Mouse (Mus musculus) lung, postnatal 4 days (tissue): Measurements from ENCODE around the gene Cdc42bpg.

Experiments used
- DNase-seq, 2 experiments: peaks; one replicate each; pipeline ENCODE4 v3.0.0; 2021

The Cdc42bpg gene

DNA sequence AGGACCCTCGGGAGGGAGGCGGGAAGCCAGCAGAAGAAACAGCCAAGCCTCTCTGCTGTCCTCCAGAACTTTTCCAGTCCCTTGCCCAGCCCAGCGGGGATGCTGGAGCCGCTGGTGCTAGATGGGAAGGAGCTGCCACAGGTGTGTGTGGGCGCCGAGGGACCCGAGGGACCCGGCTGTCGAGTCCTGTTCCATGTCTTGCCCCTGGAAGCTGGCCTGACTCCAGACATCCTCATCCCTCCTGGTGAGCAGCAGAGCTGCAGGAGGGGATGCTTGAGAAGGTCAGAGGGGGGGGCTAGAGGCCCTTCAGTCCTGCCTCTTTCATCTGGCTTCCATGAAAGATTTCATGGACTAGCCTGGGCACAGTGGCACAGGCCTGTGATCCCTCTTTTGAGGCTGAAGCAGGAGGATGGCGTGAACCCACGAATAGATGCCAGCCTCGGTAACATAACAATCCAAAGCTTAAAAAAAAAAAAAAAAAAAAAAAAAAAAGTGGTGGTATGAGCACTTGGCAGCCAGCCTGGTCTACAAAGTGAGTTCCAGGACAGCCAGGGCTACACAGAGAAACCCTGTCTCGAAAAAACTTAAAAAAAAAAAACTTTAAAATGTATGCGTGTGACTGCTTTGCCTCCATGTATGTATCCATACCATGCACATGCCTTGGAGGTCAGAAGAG, 45.3 kb downstream of the Cdc42bpg start:
- DNase-seq = peak in 1 of 2 experiments; percentile 21

DNA sequence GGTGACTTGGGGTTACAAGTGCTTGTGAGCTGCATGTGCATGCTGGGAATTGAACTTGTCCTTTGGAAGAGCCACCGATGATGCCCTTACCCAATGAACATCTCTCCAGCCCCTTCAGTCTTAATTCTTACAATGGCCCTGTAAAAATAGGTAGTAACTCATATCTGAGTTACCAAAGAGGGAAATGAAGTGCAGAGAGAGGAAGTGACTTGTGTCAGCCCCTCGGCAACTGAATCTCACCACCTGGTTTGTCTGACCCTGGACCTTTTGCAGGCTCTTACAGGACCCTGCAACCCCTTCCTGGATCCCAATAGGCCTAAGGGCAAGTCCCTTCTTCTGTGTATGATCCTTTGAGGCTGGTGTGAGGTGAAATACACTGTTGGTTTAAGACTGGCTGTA, 45.9 kb downstream of the Cdc42bpg start:
- no peak for DNase-seq

DNA sequence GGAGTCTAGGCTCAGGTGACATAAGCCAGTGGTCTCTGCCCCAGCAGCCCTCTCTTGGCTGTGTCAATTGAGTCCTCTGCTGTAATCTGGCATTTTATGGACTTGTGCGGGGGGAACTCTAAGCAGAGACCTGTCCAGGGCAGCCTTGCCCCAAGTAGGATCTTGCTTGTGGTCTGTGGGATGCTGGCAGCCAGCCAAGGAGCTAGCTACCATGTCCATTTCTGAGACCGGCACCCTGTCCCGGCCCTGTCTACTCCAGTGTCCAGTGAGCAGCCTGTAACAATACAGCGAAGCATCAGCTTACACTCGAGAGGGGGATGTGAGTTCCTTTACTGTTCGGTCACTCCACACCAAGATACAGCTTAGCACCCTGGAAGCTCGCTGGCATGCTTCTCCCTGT, 47.8 kb downstream of the Cdc42bpg start:
- DNase-seq = peak in 1 of 2 experiments; percentile 20

DNA sequence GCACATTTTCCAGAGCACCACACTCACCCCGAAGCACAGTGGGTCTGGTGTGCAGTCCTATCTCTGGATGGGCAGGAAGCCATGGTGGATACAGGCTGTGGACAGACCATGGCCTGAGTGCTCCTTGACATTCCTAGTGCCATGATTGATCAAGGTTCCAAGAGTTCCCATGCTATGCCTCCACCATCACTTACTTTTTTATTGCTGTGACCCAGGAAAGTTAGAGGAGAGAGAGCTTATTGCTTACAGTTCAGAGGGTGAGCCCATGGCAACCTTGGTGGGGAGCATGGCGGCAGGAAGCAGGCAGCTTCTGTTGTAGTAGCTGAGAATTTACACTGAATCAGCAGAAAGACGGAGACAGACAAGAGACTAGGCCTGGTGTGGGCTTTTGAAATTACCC, 55.0 kb downstream of the Cdc42bpg start:
- DNase-seq = peak in 1 of 2 experiments; percentile 16

DNA sequence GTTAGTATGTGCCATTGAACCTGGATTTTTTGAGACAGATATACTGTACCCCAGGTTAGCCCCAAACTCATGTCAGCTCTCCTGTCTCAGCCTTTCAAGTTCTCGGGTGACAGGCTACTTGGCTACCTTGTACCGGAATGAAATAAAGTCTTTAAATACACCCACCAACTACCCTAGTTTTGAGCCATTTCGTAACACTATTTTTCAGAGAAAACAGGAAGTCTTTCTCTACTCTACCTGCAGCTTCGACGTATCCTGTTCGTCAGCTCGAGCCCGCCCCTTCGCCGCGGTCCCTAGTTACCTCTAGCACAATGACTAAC, 56.8 kb downstream of the Cdc42bpg start:
- DNase-seq = peak in 1 of 2 experiments; percentile 99

DNA sequence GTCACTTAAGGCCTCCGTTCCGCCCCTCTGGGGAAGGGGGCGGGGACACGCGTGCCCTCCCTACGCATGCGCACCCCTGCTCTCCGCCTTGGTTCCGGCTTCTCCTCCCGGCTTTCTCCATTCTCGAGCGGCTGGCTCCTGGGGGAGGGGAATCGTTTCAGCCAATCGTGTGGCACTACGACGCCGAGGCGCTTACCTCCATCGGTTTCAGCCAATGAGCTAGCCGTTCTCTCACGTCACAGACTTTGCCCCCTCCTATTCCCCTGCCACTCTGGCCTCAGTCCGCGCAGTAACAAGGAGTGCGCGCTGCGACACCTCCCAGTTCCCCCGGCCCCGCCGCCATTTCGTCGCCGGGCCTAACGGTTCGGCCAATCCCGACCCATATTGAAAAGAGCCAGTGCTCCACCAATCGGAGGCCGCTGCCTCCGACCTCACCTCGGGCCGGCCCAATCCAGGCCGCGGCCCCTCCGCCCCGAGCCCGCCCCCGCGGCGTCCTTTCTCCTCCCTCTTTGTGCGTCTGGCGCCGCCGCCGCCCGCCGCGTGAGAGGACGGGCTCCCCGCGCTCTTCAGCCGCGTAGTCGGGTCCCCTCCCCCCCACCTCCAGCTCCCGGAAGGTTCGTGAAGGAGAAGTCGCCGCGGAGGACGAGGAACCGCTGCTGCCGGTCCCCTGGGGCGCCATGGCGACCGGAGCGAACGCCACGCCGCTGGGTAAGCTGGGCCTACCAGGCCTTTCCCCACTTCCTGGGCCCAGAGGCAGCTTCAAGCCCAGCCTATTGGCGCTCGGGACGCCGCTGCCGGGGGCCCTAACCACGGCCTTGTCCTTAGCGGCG, 57.4 kb downstream of the Cdc42bpg start, which contains the start of gene Sf1:
Sf1 (plus strand) TSS at position 280 of the 830 bp plus-strand sequence.
- DNase-seq = peak in 1 of 2 experiments; percentile 100

DNA sequence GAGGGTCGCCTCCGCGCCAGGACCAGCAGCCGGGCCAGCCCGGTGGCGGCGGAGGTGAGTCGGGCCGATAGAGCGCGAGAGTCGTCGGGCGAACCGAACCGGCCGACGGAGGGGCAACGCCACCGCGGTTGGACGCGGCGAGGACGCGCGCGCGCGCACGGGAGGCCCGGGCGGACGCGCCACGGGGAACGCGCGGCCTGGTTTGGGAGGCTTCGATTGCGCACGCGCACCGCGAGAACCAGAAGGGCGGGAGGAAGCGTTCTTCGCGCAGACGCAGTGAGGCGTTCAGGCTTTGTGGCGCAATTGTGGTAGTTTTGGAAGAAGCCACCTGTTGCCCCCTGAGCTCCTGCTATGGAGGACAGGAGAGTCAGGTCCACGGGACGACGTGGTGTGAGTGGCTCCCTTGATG, 58.1 kb downstream of the Cdc42bpg start:
- DNase-seq = peak; percentile 94

DNA sequence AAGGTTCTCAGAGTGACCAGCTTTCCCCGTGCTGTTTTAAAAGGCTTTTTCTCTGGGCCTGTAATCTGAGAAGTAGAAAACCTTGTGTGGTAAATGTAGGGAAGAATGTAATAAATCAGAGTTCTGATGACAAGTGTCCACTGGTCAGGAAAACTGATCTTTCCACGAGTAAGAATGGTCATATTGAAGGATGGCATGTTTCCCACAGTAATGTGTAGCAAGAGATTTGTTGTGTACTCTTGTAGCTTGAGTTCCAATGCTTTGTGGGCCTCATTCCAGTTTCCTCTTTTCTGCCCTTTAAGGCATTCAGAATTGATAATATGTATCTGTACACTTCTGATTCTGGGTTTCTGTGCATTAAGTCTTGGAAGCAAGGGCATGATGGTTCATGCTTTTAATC, 58.6 kb downstream of the Cdc42bpg start:
- no peak for DNase-seq

DNA sequence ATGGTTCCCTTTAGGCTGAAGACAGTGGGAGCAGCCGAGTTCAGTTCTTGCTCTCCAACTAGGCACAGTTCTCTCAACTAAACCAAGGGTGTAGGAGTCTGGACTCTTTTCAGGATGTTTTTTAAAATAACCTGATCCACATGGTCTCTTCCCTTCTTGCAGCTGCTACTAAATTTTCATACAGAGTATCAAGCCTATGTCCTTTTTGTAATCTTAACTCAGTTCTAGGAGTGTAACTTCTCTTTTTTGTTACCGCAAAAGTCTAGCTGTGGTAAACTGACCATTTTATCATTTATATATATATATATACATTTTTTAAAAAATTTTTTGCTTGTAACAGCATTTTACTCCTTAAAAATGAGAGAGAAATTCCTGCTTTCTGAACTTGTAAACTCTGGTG, 63.9 kb downstream of the Cdc42bpg start:
- DNase-seq = peak in 1 of 2 experiments; percentile 0

DNA sequence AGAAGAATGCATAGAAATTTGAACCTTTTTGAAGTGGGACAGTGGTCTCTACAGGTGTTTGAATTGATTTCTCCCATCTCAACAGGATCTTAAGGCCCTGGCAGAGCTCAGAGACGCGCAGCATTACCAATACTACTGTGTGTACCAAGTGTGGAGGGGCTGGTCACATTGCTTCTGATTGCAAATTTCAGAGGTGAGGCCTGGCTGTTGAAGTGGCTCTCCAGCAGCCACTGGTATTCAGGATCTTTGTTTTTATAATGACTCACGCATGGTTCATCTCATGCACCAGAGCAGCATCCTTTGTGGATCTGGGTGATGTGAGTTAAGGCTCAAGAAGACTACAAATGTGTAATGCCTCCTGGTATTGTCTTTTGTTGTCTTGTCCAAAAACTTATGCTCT, 66.2 kb downstream of the Cdc42bpg start:
- peak in 1 of 2 experiments; percentile 22 for DNase-seq

DNA sequence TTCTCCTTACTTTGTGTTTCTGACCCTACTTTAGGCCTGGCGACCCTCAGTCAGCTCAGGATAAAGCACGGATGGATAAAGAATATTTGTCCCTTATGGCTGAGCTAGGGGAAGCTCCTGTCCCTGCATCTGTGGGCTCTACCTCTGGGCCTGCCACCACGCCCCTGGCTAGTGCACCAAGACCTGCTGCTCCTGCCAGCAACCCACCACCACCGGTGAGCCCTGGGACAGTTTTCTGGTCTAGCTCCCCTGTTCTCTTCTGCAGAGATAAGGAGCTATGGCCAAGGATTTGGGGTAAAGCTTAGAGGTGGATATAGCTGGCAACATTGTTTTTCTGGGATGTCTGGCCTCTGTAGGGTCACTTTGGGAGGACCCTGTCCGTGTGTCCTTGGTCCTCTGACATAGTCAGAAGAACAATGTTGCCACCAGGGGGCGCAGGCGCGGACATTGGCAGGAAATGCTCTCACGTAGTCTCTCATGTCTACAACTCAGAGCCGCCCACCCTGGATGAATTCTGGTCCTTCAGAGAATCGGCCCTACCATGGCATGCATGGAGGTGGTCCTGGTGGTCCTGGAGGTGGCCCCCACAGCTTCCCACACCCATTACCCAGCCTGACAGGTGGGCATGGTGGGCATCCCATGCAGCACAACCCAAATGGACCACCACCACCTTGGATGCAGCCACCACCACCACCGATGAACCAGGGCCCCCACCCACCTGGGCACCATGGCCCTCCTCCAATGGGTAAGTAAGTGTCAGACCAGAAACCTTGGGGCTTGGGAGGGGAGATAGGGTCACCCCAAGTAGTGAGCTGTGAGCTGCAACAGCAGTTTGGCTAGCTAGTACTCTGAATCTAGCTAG, 67.5 kb downstream of the Cdc42bpg start:
- peak; percentile 82 to 87 for DNase-seq

DNA sequence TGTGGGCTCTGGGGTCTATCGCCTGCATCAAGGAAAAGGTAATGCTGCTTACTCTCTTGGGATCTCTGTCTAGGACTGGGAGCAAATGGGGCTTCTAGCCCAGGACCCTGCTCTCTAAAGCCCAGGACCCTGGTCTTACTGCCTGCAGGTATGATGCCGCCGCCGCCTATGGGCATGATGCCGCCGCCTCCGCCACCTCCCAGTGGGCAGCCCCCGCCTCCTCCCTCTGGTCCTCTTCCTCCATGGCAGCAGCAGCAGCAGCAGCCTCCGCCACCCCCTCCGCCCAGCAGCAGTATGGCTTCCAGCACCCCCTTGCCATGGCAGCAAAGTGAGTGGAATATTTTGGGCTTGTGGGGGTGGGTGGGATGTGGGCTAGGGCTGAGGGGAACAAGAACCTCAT, 68.3 kb downstream of the Cdc42bpg start:
- DNase-seq = peak in 1 of 2 experiments; percentile 24
